Mouse (Mus musculus) cerebellum, adult 11-12 months (tissue): ENCODE measurements at regions not wholly inside any gene's neighbourhood (a gene's known extent, or its start where the extent isn't known, plus 50 kb on each side); places are given as distances from the start of the nearest gene placed in this dataset.

Experiments
- DNase-seq: peaks from one replicate; pipeline ENCODE4 v3.0.0; 2022

GRCm38 (mm10) chr16:9115548-9115947 lies 285.6 kb downstream of the 1810013L24Rik start:
- no peak for DNase-seq

GRCm38 (mm10) chr16:9121581-9121980 lies 291.7 kb downstream of the 1810013L24Rik start:
- no peak for DNase-seq

- no peak for DNase-seq
These were observed 302.2 kb downstream of the 1810013L24Rik start for GRCm38 (mm10) chr16:9132113-9132512.

- no peak for DNase-seq
These were observed 302.9 kb downstream of the 1810013L24Rik start for GRCm38 (mm10) chr16:9132778-9133177.

GRCm38 (mm10) chr16:9135377-9135776 lies 305.5 kb downstream of the 1810013L24Rik start:
- DNase-seq: no peak

- DNase-seq: no peak
These were observed 308.8 kb downstream of the 1810013L24Rik start for GRCm38 (mm10) chr16:9138552-9139224.

- no peak for DNase-seq
These were observed 309.5 kb downstream of the 1810013L24Rik start for GRCm38 (mm10) chr16:9139405-9139804.

GRCm38 (mm10) chr16:9149209-9150135 lies 319.6 kb downstream of the 1810013L24Rik start:
- DNase-seq: no peak

- DNase-seq: no peak
These were observed 322.0 kb downstream of the 1810013L24Rik start for GRCm38 (mm10) chr16:9151936-9152335.

- no peak for DNase-seq
These were observed 323.6 kb downstream of the 1810013L24Rik start for GRCm38 (mm10) chr16:9153501-9153900.

GRCm38 (mm10) chr16:9165763-9166310 lies 335.9 kb downstream of the 1810013L24Rik start:
- no peak for DNase-seq

GRCm38 (mm10) chr16:9176402-9176801 lies 346.5 kb downstream of the 1810013L24Rik start:
- DNase-seq: no peak

GRCm38 (mm10) chr16:9195821-9196220 lies 365.9 kb downstream of the 1810013L24Rik start:
- DNase-seq: no peak

GRCm38 (mm10) chr16:9198903-9199532 lies 369.1 kb downstream of the 1810013L24Rik start:
- DNase-seq: no peak

GRCm38 (mm10) chr16:9208602-9209001 lies 378.7 kb downstream of the 1810013L24Rik start:
- no peak for DNase-seq

- DNase-seq: no peak
These were observed 381.6 kb downstream of the 1810013L24Rik start for GRCm38 (mm10) chr16:9211485-9211884.

- DNase-seq: no peak
These were observed 385.2 kb downstream of the 1810013L24Rik start for GRCm38 (mm10) chr16:9215131-9215530.

- DNase-seq: no peak
These were observed 387.5 kb downstream of the 1810013L24Rik start for GRCm38 (mm10) chr16:9217361-9217760.

GRCm38 (mm10) chr16:9230178-9230577 lies 400.3 kb downstream of the 1810013L24Rik start:
- no peak for DNase-seq

GRCm38 (mm10) chr16:9242099-9242498 lies 412.2 kb downstream of the 1810013L24Rik start:
- DNase-seq: no peak

GRCm38 (mm10) chr16:9247198-9247597 lies 417.3 kb downstream of the 1810013L24Rik start:
- DNase-seq: no peak

- no peak for DNase-seq
These were observed 423.2 kb downstream of the 1810013L24Rik start for GRCm38 (mm10) chr16:9253054-9253453.

- no peak for DNase-seq
These were observed 425.5 kb downstream of the 1810013L24Rik start for GRCm38 (mm10) chr16:9255351-9255750.
